Mouse (Mus musculus) heart, adult 2 months (tissue): Measurements from ENCODE around the gene Gm20388. TPM values are rescaled to one million over a fixed set of nuclear protein-coding genes. Genes with fewer than 3 reads are reported as not detected.

Source experiments
- DNase-seq, 2 experiments: peaks; one replicate each; pipeline ENCODE4 v3.0.0; 2021
- H3K27ac ChIP-seq: fragments of 200-600 bp; 2 replicates; pipeline ENCODE4 v1.8.1; 2022
- H3K27me3 ChIP-seq: fragments of 200-500 bp; 2 replicates; pipeline ENCODE4 v1.6.1; 2012; ENCODE audit warnings: mild to moderate bottlenecking, low read length, inconsistent platforms, mixed read lengths; ENCODE audit not compliant: control insufficient read depth, insufficient read depth
- H3K36me3 ChIP-seq: fragments of 200-500 bp; 2 replicates; pipeline ENCODE4 v1.6.1; 2012; ENCODE audit warnings: low read length, inconsistent platforms; ENCODE audit not compliant: control insufficient read depth, insufficient read depth
- H3K4me1 ChIP-seq: fragments of 200-500 bp; 2 replicates; pipeline ENCODE4 v1.6.1; 2011; ENCODE audit warnings: low read length; ENCODE audit not compliant: control insufficient read depth, insufficient read depth
- H3K4me3 ChIP-seq: fragments of 200-600 bp; 2 replicates; pipeline ENCODE4 v1.8.1; 2022
- H3K79me2 ChIP-seq: fragments of 200-500 bp; replicated peaks from 2 replicates; pipeline ENCODE4 v1.6.1; 2012; ENCODE audit warnings: mild to moderate bottlenecking, inconsistent platforms, low read length, moderate library complexity, mixed read lengths; ENCODE audit not compliant: control insufficient read depth, insufficient read depth
- H3K9ac ChIP-seq: fragments of 200-500 bp; 2 replicates; pipeline ENCODE4 v1.6.1; 2012; ENCODE audit warnings: low read depth, mild to moderate bottlenecking, control low read depth, inconsistent platforms, low read length, mixed read lengths
- CTCF ChIP-seq: fragments of 200-600 bp; IDR thresholded peaks from 2 replicates; pipeline ENCODE4 v1.8.1; 2022; ENCODE audit warnings: antibody characterized with exemption, mild to moderate bottlenecking, moderate library complexity
- EP300 ChIP-seq: fragments of 200-500 bp; IDR thresholded peaks from 2 replicates; pipeline ENCODE4 v1.6.1; 2011; ENCODE audit warnings: low read depth, low read length, control low read depth; ENCODE audit not compliant: insufficient read depth
- POLR2A ChIP-seq: fragments of 200-500 bp; IDR thresholded peaks from 2 replicates; pipeline ENCODE4 v1.6.1; 2011; ENCODE audit warnings: mild to moderate bottlenecking, low read depth, low read length, control low read depth; ENCODE audit not compliant: insufficient read depth
- WGBS: fragments of 180-500 bp; shearing (Covaris S2); methylation state at CpG from one replicate; pipeline ENCODE4 v1.1.7; 2018; 5-methylcytosine and 5-hydroxymethylcytosine counted together
- intact Hi-C: fragments of 180-260 bp; cut with DNase I; formaldehyde crosslinking; loops from one replicate; pipeline ENCODE4 v1.15.1; 2025
- polyA plus RNA-seq: library from polyadenylated mRNA; depleted of rRNA; stranded (reverse); fragments of >200 nt; gene quantifications from 2 replicates; pipeline ENCODE4 v1.2.3, GENCODE M21; 2012
- total RNA-seq, 2 experiments: library from RNA; stranded (reverse); gene quantifications; 2 replicates each; pipeline ENCODE4 v1.2.3; 2021

Gm20388 gene
- total and polyA plus RNA-seq, 3 experiments, result 1.8 to 32.3 TPM; not detected in 1

GRCm38 (mm10) chr8:121262728-121263389, 1352.2 kb downstream of the Gm20388 start:
- Histone ChIP-seq H3K27me3 (no peaks in the 10 kb centered on the region; the same call in 1 of the 2 replicates), H3K9ac (0 out of 2 replicates have a peak overlapping the region, but pooled peaks have one; percentile 13), H3K4me3 (peak overlapping the region; percentile 16), H3K27ac (peak overlapping the region; percentile 78), H3K79me2 (no peaks in the 10 kb centered on the region), H3K36me3 (no peaks in the 10 kb centered on the region), H3K4me1 (peaks cover 14% of the 10 kb centered on the region)
- TF ChIP-seq EP300 (peak; percentile 10; the same call in 1 of the 2 replicates), POLR2A (peak; percentile 32; the same call in 1 of the 2 replicates), CTCF (no peak)
- peak; percentile 71 to 83 for DNase-seq
- WGBS, result 22% methylated on average over 21 of the region's 21 CpGs
- intact Hi-C loops, result loop anchor here (2.0 kb wide), 2 partner anchors 72 to 120 kb away; no protein-coding TSS in a partner anchor

GRCm38 (mm10) chr8:121263390-121263775, 1352.7 kb downstream of the Gm20388 start:
- Histone ChIP-seq H3K4me3 (no peak overlapping the region), H3K4me1 (peaks cover 14% of the 10 kb centered on the region), H3K79me2 (no peaks in the 10 kb centered on the region), H3K9ac (no peak overlapping the region), H3K27ac (peak overlapping the region; percentile 77), H3K27me3 (no peaks in the 10 kb centered on the region), H3K36me3 (no peaks in the 10 kb centered on the region)
- intact Hi-C loops, result loop anchor here (2.0 kb wide), 2 partner anchors 71 to 119 kb away; no protein-coding TSS in a partner anchor
- 47% methylated on average over 14 of the region's 14 CpGs for WGBS
- no peak for DNase-seq
- TF ChIP-seq POLR2A (no peak), EP300 (no peak), CTCF (no peak)

GRCm38 (mm10) chr8:121264260-121264659, 1353.6 kb downstream of the Gm20388 start:
- H3K79me2 ChIP-seq, result no peaks in the 10 kb centered on the region
- no peak overlapping the region; the same call in 1 of the 2 replicates for H3K27ac ChIP-seq
- WGBS, result 76% methylated on average over 9 of the region's 9 CpGs
- intact Hi-C loops, result no loop called here
- H3K4me3 ChIP-seq, result no peak overlapping the region
- no peak for DNase-seq
- no peak overlapping the region for H3K9ac ChIP-seq
- no peaks in the 10 kb centered on the region for H3K27me3 ChIP-seq
- H3K4me1 ChIP-seq, result peaks cover 14% of the 10 kb centered on the region
- no peak for TF ChIP-seq EP300
- no peak for TF ChIP-seq CTCF
- no peak for TF ChIP-seq POLR2A
- no peaks in the 10 kb centered on the region for H3K36me3 ChIP-seq

- 70% methylated on average over 8 of the region's 8 CpGs for WGBS
- no peak for TF ChIP-seq EP300
- no peak for TF ChIP-seq CTCF
- TF ChIP-seq POLR2A, result no peak
- Histone ChIP-seq H3K79me2 (no peaks in the 10 kb centered on the region), H3K4me3 (no peak overlapping the region), H3K9ac (no peak overlapping the region), H3K27ac (no peak overlapping the region), H3K27me3 (no peaks in the 10 kb centered on the region; the same call in 1 of the 2 replicates), H3K4me1 (no peaks in the 10 kb centered on the region), H3K36me3 (no peaks in the 10 kb centered on the region)
- no peak for DNase-seq
- intact Hi-C loops, result no loop called here
Measured at GRCm38 (mm10) chr8:121271542-121271941, 1360.9 kb downstream of the Gm20388 start.

GRCm38 (mm10) chr8:121273195-121273594, 1362.6 kb downstream of the Gm20388 start:
- 57% methylated on average over 14 of the region's 14 CpGs for WGBS
- TF ChIP-seq EP300 (no peak), POLR2A (no peak), CTCF (no peak)
- intact Hi-C loops, result no loop called here
- Histone ChIP-seq H3K27ac (no peak overlapping the region), H3K4me3 (no peak overlapping the region), H3K4me1 (no peaks in the 10 kb centered on the region), H3K79me2 (no peaks in the 10 kb centered on the region), H3K27me3 (no peaks in the 10 kb centered on the region; the same call in 1 of the 2 replicates), H3K36me3 (no peaks in the 10 kb centered on the region), H3K9ac (peak overlapping the region; percentile 23)
- DNase-seq, result no peak

GRCm38 (mm10) chr8:121273620-121274019, 1363.0 kb downstream of the Gm20388 start:
- intact Hi-C loops, result no loop called here
- no peak for TF ChIP-seq CTCF
- no peak for TF ChIP-seq EP300
- no peak for TF ChIP-seq POLR2A
- no peaks in the 10 kb centered on the region for H3K36me3 ChIP-seq
- no peaks in the 10 kb centered on the region for H3K79me2 ChIP-seq
- no peaks in the 10 kb centered on the region; the same call in 1 of the 2 replicates for H3K27me3 ChIP-seq
- H3K9ac ChIP-seq, result no peak overlapping the region
- no peak for DNase-seq
- no peaks in the 10 kb centered on the region for H3K4me1 ChIP-seq
- no peak overlapping the region for H3K27ac ChIP-seq
- WGBS, result 77% methylated on average over 15 of the region's 15 CpGs
- no peak overlapping the region for H3K4me3 ChIP-seq
